ENCODE assay signal across 20 mouse cellular contexts in genomic region chr10:84579527-84579926, GRCm38 (mm10). TPM values are rescaled to one million over a fixed set of nuclear protein-coding genes. Genes with fewer than 3 reads are reported as not detected.
DNase-seq lines count a peak whose midpoint lies in the region; ATAC-seq and TF ChIP-seq lines count a peak whose summit lies in the region.
"Had no signal": no experiment of that assay in that cellular context is flagged by ENCODE, and none has a peak within 500 bp of the region (broad histone marks: within the 10 kb centered on the region; RNA-seq: fewer than 3 reads in every experiment).

No protein-coding gene starts in this region.

- DNase-seq in liver, embryonic 13.5 days, result no peak
- no peak for DNase-seq in liver, postnatal 0 days
- peak; percentile 41 for DNase-seq in MEL-GATA-1-ER (ENCODE audit: extremely low read depth, low read depth)
- no peak for DNase-seq in thymus, postnatal 25 days
- DNase-seq: adrenal gland, adult 8-10 months; adrenal gland, postnatal 36 days; B cell, adult 2 months; cerebellum, adult 11-12 months; cerebellum, adult 9-10 months; cerebellum, postnatal 25 days; forebrain, postnatal 0 days; gastrocnemius, postnatal 14 days had no signal

- peaks cover 57% of the 10 kb centered on the region for H3K4me1 ChIP-seq in erythroblast, embryonic 14.5 days (ENCODE audit: control insufficient read depth)
- H3K4me1 ChIP-seq in liver, embryonic 13.5 days (replicated peaks), result peaks cover 51% of the 10 kb centered on the region
- peaks cover 25% of the 10 kb centered on the region for H3K4me1 ChIP-seq in liver, postnatal 0 days (ENCODE audit: insufficient read depth)
- H3K4me1 ChIP-seq in liver, embryonic 16.5 days (ENCODE audit: control insufficient read depth, low read depth, low read length), result peaks cover 29% of the 10 kb centered on the region

- 12% methylated on average over 2 of the region's 2 CpGs for WGBS in liver, embryonic 13.5 days (ENCODE audit: insufficient replicate concordance)
- WGBS in liver, postnatal 0 days (ENCODE audit: insufficient replicate concordance), result 55% methylated on average over 2 of the region's 2 CpGs
- 36% methylated on average over 2 of the region's 2 CpGs for WGBS in liver, embryonic 16.5 days (ENCODE audit: insufficient replicate concordance)

- H3K27me3 ChIP-seq in erythroblast, embryonic 14.5 days (ENCODE audit: control insufficient read depth), result peaks cover 17% of the 10 kb centered on the region
- no peaks in the 10 kb centered on the region for H3K27me3 ChIP-seq in liver, embryonic 13.5 days
- H3K27me3 ChIP-seq in liver, postnatal 0 days (ENCODE audit: insufficient read depth, low read length), result no peaks in the 10 kb centered on the region
- H3K27me3 ChIP-seq in liver, embryonic 16.5 days (ENCODE audit: control insufficient read depth, insufficient read depth, low read depth, low read length), result no peaks in the 10 kb centered on the region
- H3K27me3 ChIP-seq: embryonic facial prominence, embryonic 12.5 days had no signal

- H3K36me3 ChIP-seq in erythroblast, embryonic 14.5 days (ENCODE audit: control insufficient read depth), result peaks cover 2% of the 10 kb centered on the region
- H3K36me3 ChIP-seq in liver, embryonic 13.5 days, result no peaks in the 10 kb centered on the region
- 0 out of 2 replicates have a peak, but pooled peaks cover 2% of the 10 kb centered on the region for H3K36me3 ChIP-seq in liver, postnatal 0 days (replicated peaks; ENCODE audit: insufficient read depth, low read length)
- H3K36me3 ChIP-seq in liver, embryonic 16.5 days (ENCODE audit: control insufficient read depth, insufficient read depth), result no peaks in the 10 kb centered on the region
- H3K36me3 ChIP-seq: embryonic facial prominence, embryonic 12.5 days; hindbrain, embryonic 10.5 days had no signal

- H3K9me3 ChIP-seq in erythroblast, embryonic 14.5 days (ENCODE audit: control insufficient read depth, low read length), result no peaks in the 10 kb centered on the region
- H3K9me3 ChIP-seq in liver, embryonic 13.5 days (replicated peaks), result no peaks in the 10 kb centered on the region
- no peaks in the 10 kb centered on the region for H3K9me3 ChIP-seq in liver, postnatal 0 days (ENCODE audit: low read length)
- H3K9me3 ChIP-seq in liver, embryonic 16.5 days (replicated peaks; ENCODE audit: control insufficient read depth, low read length), result no peaks in the 10 kb centered on the region
- H3K9me3 ChIP-seq: embryonic facial prominence, embryonic 12.5 days; forebrain, embryonic 13.5 days; hindbrain, embryonic 10.5 days had no signal

- ATAC-seq in erythroblast, adult 5-6 weeks (replicated peaks; ENCODE audit: low FRiP score, poor library complexity, severe bottlenecking), result no peak
- ATAC-seq in liver, embryonic 13.5 days (ENCODE audit: low read depth), result no peak
- no peak for ATAC-seq in liver, postnatal 0 days
- no peak for ATAC-seq in liver, embryonic 16.5 days (ENCODE audit: low read depth)
- ATAC-seq: CD4-positive, CD25-positive, alpha-beta regulatory T cell, adult 4 months; forebrain, embryonic 13.5 days; forebrain, postnatal 0 days had no signal

- no peak for TF ChIP-seq EP300 in liver, postnatal 0 days (IDR thresholded peaks at IDR 0.05; ENCODE audit: low read depth)

- peak overlapping the region; percentile 85; the same call in 1 of the 2 replicates for H3K9ac ChIP-seq in liver, embryonic 13.5 days
- H3K9ac ChIP-seq in liver, postnatal 0 days (replicated peaks), result no peak overlapping the region
- H3K9ac ChIP-seq in liver, embryonic 16.5 days (ENCODE audit: low read depth, low read length), result no peak overlapping the region; the same call in 1 of the 2 replicates
- H3K9ac ChIP-seq: embryonic facial prominence, embryonic 12.5 days; forebrain, embryonic 13.5 days; forebrain, postnatal 0 days; hindbrain, embryonic 14.5 days had no signal

- no peak for TF ChIP-seq CTCF in liver, postnatal 0 days (IDR thresholded peaks at IDR 0.05; ENCODE audit: low read depth)

- no peak overlapping the region for H3K27ac ChIP-seq in liver, embryonic 13.5 days
- no peak overlapping the region for H3K27ac ChIP-seq in liver, postnatal 0 days (ENCODE audit: low read depth)
- no peak overlapping the region for H3K27ac ChIP-seq in liver, embryonic 16.5 days (ENCODE audit: low read length)
- H3K27ac ChIP-seq: embryonic facial prominence, embryonic 12.5 days; forebrain, embryonic 13.5 days; hindbrain, embryonic 10.5 days; hindbrain, embryonic 14.5 days had no signal

- H3K4me3 ChIP-seq in erythroblast, embryonic 14.5 days (replicated peaks), result peak overlapping the region; percentile 86
- H3K4me3 ChIP-seq in liver, embryonic 13.5 days (replicated peaks), result peak overlapping the region; percentile 89; the same call in 1 of the 2 replicates
- H3K4me3 ChIP-seq in liver, postnatal 0 days (ENCODE audit: low read depth, low read length), result no peak overlapping the region
- H3K4me3 ChIP-seq in liver, embryonic 16.5 days (ENCODE audit: low read depth, low read length), result peak overlapping the region; percentile 84
- H3K4me3 ChIP-seq: embryonic facial prominence, embryonic 12.5 days; forebrain, embryonic 13.5 days; hindbrain, embryonic 10.5 days had no signal

- H3K4me2 ChIP-seq in liver, embryonic 13.5 days, result peak overlapping the region; percentile 95
- H3K4me2 ChIP-seq in liver, postnatal 0 days (ENCODE audit: low read depth, low read length), result no peak overlapping the region; the same call in none of the 2 replicates
- H3K4me2 ChIP-seq in liver, embryonic 16.5 days (ENCODE audit: low read depth, low read length), result peak overlapping the region; percentile 87
- H3K4me2 ChIP-seq: embryonic facial prominence, embryonic 12.5 days; forebrain, embryonic 13.5 days; hindbrain, embryonic 14.5 days had no signal

RNA-seq across cellular contexts. Expression of gene Tcp11l2, which starts 3.1 kb away (rescaled TPM):
- polyA plus RNA-seq in erythroblast, embryonic 14.5 days (2012), result 0.63 TPM in 2 replicates
- total RNA-seq in erythroblast, adult 5-6 weeks (2015; ENCODE audit: low replicate concordance), result 604 and 645 TPM in 2 replicates
- total RNA-seq in erythroblast, adult 5-6 weeks (2017; ENCODE audit: low replicate concordance), result 495 and 623 TPM in 2 replicates
- polyA plus RNA-seq in liver, embryonic 13.5 days (2015; fragmentation: Nextera tagmentation; extraction: Ambion mirVana), result 39.0 and 46.5 TPM in 2 replicates
- 29.8 and 36.8 TPM in 2 replicates for polyA plus RNA-seq in liver, postnatal 0 days (2015; fragmentation: Nextera tagmentation; extraction: Ambion mirVana)
- polyA plus RNA-seq in liver, embryonic 16.5 days (2015; fragmentation: Nextera tagmentation; extraction: Ambion mirVana), result 78.9 and 85.6 TPM in 2 replicates

RNA-seq across cellular contexts. Expression of gene Polr3b, which starts 42.6 kb away (rescaled TPM):
- polyA plus RNA-seq in erythroblast, embryonic 14.5 days (2012), result 0.27 and 0.47 TPM in 2 replicates
- total RNA-seq in erythroblast, adult 5-6 weeks (2015; ENCODE audit: low replicate concordance), result 44.1 and 50.5 TPM in 2 replicates
- total RNA-seq in erythroblast, adult 5-6 weeks (2017; ENCODE audit: low replicate concordance), result 81.8 and 274 TPM in 2 replicates
- 5.7 and 8.4 TPM in 2 replicates for polyA plus RNA-seq in liver, embryonic 13.5 days (2015; fragmentation: Nextera tagmentation; extraction: Ambion mirVana)
- 2.8 and 3.9 TPM in 2 replicates for polyA plus RNA-seq in liver, postnatal 0 days (2015; fragmentation: Nextera tagmentation; extraction: Ambion mirVana)
- 4.9 and 5.8 TPM in 2 replicates for polyA plus RNA-seq in liver, embryonic 16.5 days (2015; fragmentation: Nextera tagmentation; extraction: Ambion mirVana)

RNA-seq across cellular contexts. Expression of gene Ckap4, which starts 45.7 kb away (rescaled TPM):
- 0.04 and 0.11 TPM in 2 replicates for polyA plus RNA-seq in erythroblast, embryonic 14.5 days (2012)
- 43.8 and 45.6 TPM in 2 replicates for total RNA-seq in erythroblast, adult 5-6 weeks (2015; ENCODE audit: low replicate concordance)
- 29.6 and 38.4 TPM in 2 replicates for total RNA-seq in erythroblast, adult 5-6 weeks (2017; ENCODE audit: low replicate concordance)
- polyA plus RNA-seq in liver, embryonic 13.5 days (2015; fragmentation: Nextera tagmentation; extraction: Ambion mirVana), result 9.8 and 11.3 TPM in 2 replicates
- polyA plus RNA-seq in liver, postnatal 0 days (2015; fragmentation: Nextera tagmentation; extraction: Ambion mirVana), result 10.3 and 10.6 TPM in 2 replicates
- 5.1 and 7.4 TPM in 2 replicates for polyA plus RNA-seq in liver, embryonic 16.5 days (2015; fragmentation: Nextera tagmentation; extraction: Ambion mirVana)

Comparison
In these comparisons a context has a peak if more than half of its experiments do, and no peak if none do; other contexts are left out.
1. RNA of gene Tcp11l2, which starts 3.1 kb away (polyA plus RNA-seq): 78.9 to 85.6 TPM in liver, embryonic 16.5 days, 39.0 to 46.5 TPM in liver, embryonic 13.5 days and 29.8 to 36.8 TPM in liver, postnatal 0 days; 0.63 TPM in erythroblast, embryonic 14.5 days; every median in the first group is over 10 times any median in the second.